In the genomic region with DNA sequence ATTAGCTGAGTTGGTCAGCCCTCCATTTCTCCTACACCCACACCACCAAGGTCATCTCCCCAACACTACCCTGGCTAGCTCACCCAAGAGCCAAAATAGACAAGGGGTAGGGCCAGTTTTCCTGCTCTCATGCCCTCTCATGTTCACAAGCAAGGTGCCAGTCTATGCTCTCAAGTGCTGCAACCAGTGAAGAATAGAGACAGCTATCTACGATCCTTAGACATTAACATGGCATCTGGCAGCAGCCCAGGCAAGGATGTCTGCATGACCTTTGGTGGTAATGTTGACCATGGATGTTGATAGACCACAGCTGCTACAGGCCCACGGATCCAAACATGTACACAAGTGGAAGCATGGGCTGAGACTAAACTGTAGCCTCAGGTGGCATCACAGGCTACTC, we compare ENCODE assay signal across 24 mouse cellular contexts.
DNase-seq lines count a peak whose midpoint lies in the region; ATAC-seq lines count a peak whose summit lies in the region.
"Had no signal": no experiment of that assay in that cellular context is flagged by ENCODE, and none has a peak within 500 bp of the region (broad histone marks: within the 10 kb centered on the region; RNA-seq: fewer than 3 reads in every experiment).

No protein-coding gene starts in this region.

- H3K4me3 ChIP-seq in heart, embryonic 10.5 days = no peak overlapping the region
- no peak overlapping the region for H3K4me3 ChIP-seq in heart, embryonic 11.5 days (ENCODE audit: low read depth, low read length)
- no peak overlapping the region for H3K4me3 ChIP-seq in midbrain, embryonic 11.5 days (ENCODE audit: low read depth, low read length)
- no peak overlapping the region for H3K4me3 ChIP-seq in midbrain, embryonic 15.5 days
- H3K4me3 ChIP-seq: embryonic facial prominence, embryonic 10.5 days; embryonic facial prominence, embryonic 12.5 days; forebrain, embryonic 13.5 days; forebrain, embryonic 15.5 days had no signal

- no peaks in the 10 kb centered on the region for H3K9me3 ChIP-seq in heart, embryonic 10.5 days
- H3K9me3 ChIP-seq in heart, embryonic 11.5 days (replicated peaks; ENCODE audit: control insufficient read depth, low read length) = no peaks in the 10 kb centered on the region
- H3K9me3 ChIP-seq in midbrain, embryonic 11.5 days (ENCODE audit: control insufficient read depth, low read length) = no peaks in the 10 kb centered on the region
- H3K9me3 ChIP-seq in midbrain, embryonic 15.5 days = no peaks in the 10 kb centered on the region
- H3K9me3 ChIP-seq: embryonic facial prominence, embryonic 10.5 days; embryonic facial prominence, embryonic 12.5 days; forebrain, embryonic 13.5 days; forebrain, embryonic 15.5 days had no signal

- WGBS in heart, embryonic 10.5 days = 64% methylated on average over 2 of the region's 2 CpGs
- 55% methylated on average over 2 of the region's 2 CpGs for WGBS in heart, embryonic 11.5 days (ENCODE audit: insufficient replicate concordance)
- WGBS in midbrain, embryonic 11.5 days = 75% methylated on average over 2 of the region's 2 CpGs
- WGBS in midbrain, embryonic 15.5 days = 78% methylated on average over 2 of the region's 2 CpGs

- no peaks in the 10 kb centered on the region for H3K36me3 ChIP-seq in heart, embryonic 10.5 days
- H3K36me3 ChIP-seq in heart, embryonic 11.5 days (ENCODE audit: control insufficient read depth, insufficient read depth, low read length) = no peaks in the 10 kb centered on the region
- no peaks in the 10 kb centered on the region for H3K36me3 ChIP-seq in midbrain, embryonic 11.5 days (ENCODE audit: control insufficient read depth, insufficient read depth, low read length)
- no peaks in the 10 kb centered on the region for H3K36me3 ChIP-seq in midbrain, embryonic 15.5 days (replicated peaks)
- H3K36me3 ChIP-seq: embryonic facial prominence, embryonic 10.5 days; embryonic facial prominence, embryonic 12.5 days; forebrain, embryonic 15.5 days; G1E had no signal

- H3K27ac ChIP-seq in heart, embryonic 10.5 days = no peak overlapping the region
- no peak overlapping the region for H3K27ac ChIP-seq in heart, embryonic 11.5 days (ENCODE audit: low read depth, low read length)
- H3K27ac ChIP-seq in midbrain, embryonic 11.5 days (ENCODE audit: low read depth, low read length) = no peak overlapping the region
- H3K27ac ChIP-seq in midbrain, embryonic 15.5 days = no peak overlapping the region
- H3K27ac ChIP-seq: embryonic facial prominence, embryonic 10.5 days; embryonic facial prominence, embryonic 12.5 days; forebrain, embryonic 13.5 days; forebrain, embryonic 15.5 days had no signal

- peak; percentile 66 for DNase-seq in heart, adult 11 months
- no peak for DNase-seq in heart, embryonic 10.5 days (ENCODE audit: low spot score)
- DNase-seq in heart, postnatal 10 days = peak; percentile 22 to 30
- peak; percentile 31 for DNase-seq in midbrain, embryonic 11.5 days (ENCODE audit: low spot score, missing footprints)
- DNase-seq: adrenal gland, adult 8-10 months; adrenal gland, postnatal 14 days; adrenal gland, postnatal 36 days; B cell, adult 2 months; cerebellum, adult 11-12 months; cerebellum, adult 2 months; cerebellum, adult 9-10 months; cerebellum, postnatal 10 days; cerebellum, postnatal 25 days had no signal

- ATAC-seq in heart, embryonic 11.5 days (replicated peaks; ENCODE audit: insufficient number of reproducible peaks, low FRiP score, low TSS enrichment) = no peak
- no peak for ATAC-seq in midbrain, embryonic 11.5 days (ENCODE audit: low FRiP score)
- no peak for ATAC-seq in midbrain, embryonic 15.5 days (replicated peaks)
- ATAC-seq: activated CD4-positive, CD25-positive, alpha-beta regulatory T cell, adult 4 months; CD4-positive, CD25-positive, alpha-beta regulatory T cell, adult 4 months; forebrain, embryonic 13.5 days; forebrain, embryonic 15.5 days; Patski had no signal

- H3K4me2 ChIP-seq in heart, embryonic 11.5 days = no peak overlapping the region
- H3K4me2 ChIP-seq in midbrain, embryonic 11.5 days = no peak overlapping the region
- H3K4me2 ChIP-seq in midbrain, embryonic 15.5 days = no peak overlapping the region
- H3K4me2 ChIP-seq: embryonic facial prominence, embryonic 12.5 days; forebrain, embryonic 13.5 days; forebrain, embryonic 15.5 days had no signal

- intact Hi-C loops in heart, postnatal 10 days (cut with DNase I) = no loop called here

- no peaks in the 10 kb centered on the region for H3K4me1 ChIP-seq in heart, embryonic 10.5 days
- no peaks in the 10 kb centered on the region for H3K4me1 ChIP-seq in heart, embryonic 11.5 days (ENCODE audit: control insufficient read depth, insufficient read depth, low read length)
- H3K4me1 ChIP-seq in midbrain, embryonic 11.5 days (ENCODE audit: control insufficient read depth, insufficient read depth, low read length) = no peaks in the 10 kb centered on the region
- H3K4me1 ChIP-seq in midbrain, embryonic 15.5 days = no peaks in the 10 kb centered on the region
- H3K4me1 ChIP-seq: embryonic facial prominence, embryonic 10.5 days; embryonic facial prominence, embryonic 12.5 days; forebrain, embryonic 13.5 days; forebrain, embryonic 15.5 days had no signal

- H3K9ac ChIP-seq in heart, embryonic 11.5 days (ENCODE audit: low read depth, low read length) = no peak overlapping the region
- no peak overlapping the region for H3K9ac ChIP-seq in midbrain, embryonic 11.5 days (ENCODE audit: low read length)
- H3K9ac ChIP-seq in midbrain, embryonic 15.5 days = no peak overlapping the region
- H3K9ac ChIP-seq: embryonic facial prominence, embryonic 12.5 days; forebrain, embryonic 13.5 days; forebrain, embryonic 15.5 days had no signal

- no peaks in the 10 kb centered on the region for H3K27me3 ChIP-seq in heart, embryonic 10.5 days (ENCODE audit: insufficient read depth, poor library complexity, severe bottlenecking)
- H3K27me3 ChIP-seq in heart, embryonic 11.5 days (ENCODE audit: control insufficient read depth, insufficient read depth, low read length) = no peaks in the 10 kb centered on the region
- H3K27me3 ChIP-seq in midbrain, embryonic 11.5 days (ENCODE audit: control insufficient read depth, insufficient read depth, low read length) = no peaks in the 10 kb centered on the region
- H3K27me3 ChIP-seq in midbrain, embryonic 15.5 days (replicated peaks) = no peaks in the 10 kb centered on the region
- H3K27me3 ChIP-seq: CH12.LX; embryonic facial prominence, embryonic 12.5 days; forebrain, embryonic 13.5 days; forebrain, embryonic 15.5 days; Patski had no signal
